Mouse (Mus musculus) myocyte (in vitro differentiated cells): ENCODE measurements around the gene Cryl1. TPM values are rescaled to one million over a fixed set of nuclear protein-coding genes. Genes with fewer than 3 reads are reported as not detected.

Experiments used
- H3K27me3 ChIP-seq: one replicate; pipeline ENCODE4 v1.6.1; 2011; ENCODE audit not compliant: control insufficient read depth, insufficient read depth, insufficient read length
- H3K36me3 ChIP-seq: one replicate; pipeline ENCODE4 v1.6.1; 2011; ENCODE audit not compliant: control insufficient read depth, insufficient read depth
- H3K4me2 ChIP-seq: one replicate; pipeline ENCODE4 v1.6.1; 2011; ENCODE audit warnings: low read depth, control low read depth
- H3K4me3 ChIP-seq: one replicate; pipeline ENCODE4 v1.5.1; 2011; ENCODE audit warnings: mild to moderate bottlenecking, control low read depth, moderate library complexity
- H3K79me2 ChIP-seq: one replicate; pipeline ENCODE4 v1.6.1; 2011; ENCODE audit not compliant: control insufficient read depth, insufficient read depth
- H3ac ChIP-seq: one replicate; pipeline ENCODE4 v1.6.1; 2011; ENCODE audit not compliant: control insufficient read depth, insufficient read length
- CEBPB ChIP-seq: IDR thresholded peaks from 2 replicates; pipeline ENCODE4 v1.6.1; 2011; ENCODE audit warnings: mild to moderate bottlenecking, moderate library complexity; ENCODE audit not compliant: poor library complexity, insufficient read depth, severe bottlenecking
- E2F4 ChIP-seq: IDR thresholded peaks from one replicate; pipeline ENCODE4 v1.6.1; 2011; ENCODE audit warnings: mild to moderate bottlenecking, control low read depth, moderate library complexity; ENCODE audit not compliant: insufficient read depth
- MAX ChIP-seq: IDR thresholded peaks from one replicate; pipeline ENCODE4 v1.6.1; 2011; ENCODE audit warnings: low read depth, mild to moderate bottlenecking, control low read depth
- MYOD1 ChIP-seq, 3 experiments: IDR thresholded peaks; one replicate each; pipeline ENCODE4 v1.6.1; 2011; ENCODE audit warnings: control low read depth in 2 of 3, low read depth in 2 of 3, mild to moderate bottlenecking in 2 of 3, moderate library complexity in 1 of 3; ENCODE audit not compliant: insufficient read length in 2 of 3, control insufficient read depth in 1 of 3
- MYOG ChIP-seq, 3 experiments: IDR thresholded peaks; one replicate each; pipeline ENCODE4 v1.6.1; 2011; ENCODE audit warnings: control low read depth in 2 of 3, low read depth in 2 of 3, mild to moderate bottlenecking in 2 of 3; ENCODE audit not compliant: insufficient read length in 2 of 3, control insufficient read depth in 1 of 3, insufficient read depth in 1 of 3
- POLR2A ChIP-seq: IDR thresholded peaks from one replicate; pipeline ENCODE4 v1.6.1; 2011; ENCODE audit warnings: low read depth, mild to moderate bottlenecking, control low read depth, moderate library complexity; ENCODE audit not compliant: insufficient read length
- POLR2AphosphoS2 ChIP-seq: IDR thresholded peaks from one replicate; pipeline ENCODE4 v1.6.1; 2011; ENCODE audit warnings: low read depth, control low read depth; ENCODE audit not compliant: insufficient read length
- REST ChIP-seq: IDR thresholded peaks from one replicate; pipeline ENCODE4 v1.6.1; 2011; ENCODE audit warnings: mild to moderate bottlenecking, control low read depth, moderate library complexity; ENCODE audit not compliant: insufficient read depth, insufficient read length
- SRF ChIP-seq: IDR thresholded peaks from one replicate; pipeline ENCODE4 v1.6.1; 2011; ENCODE audit warnings: low read depth; ENCODE audit not compliant: control insufficient read depth, insufficient read length
- TCF12 ChIP-seq: IDR thresholded peaks from one replicate; pipeline ENCODE4 v1.6.1; 2011; ENCODE audit warnings: mild to moderate bottlenecking, control low read depth; ENCODE audit not compliant: poor library complexity, insufficient read depth, severe bottlenecking
- TCF3 ChIP-seq: IDR thresholded peaks from one replicate; pipeline ENCODE4 v1.6.1; 2011; ENCODE audit warnings: low read depth, control low read depth; ENCODE audit not compliant: insufficient read length
- USF1 ChIP-seq: IDR thresholded peaks from one replicate; pipeline ENCODE4 v1.6.1; 2011; ENCODE audit warnings: low read depth, mild to moderate bottlenecking, control low read depth, moderate library complexity
- polyA plus RNA-seq: library from polyadenylated mRNA; unstranded; fragments of >200 nt; fragmentation: generic; extraction: Trizol; gene quantifications from one replicate; pipeline ENCODE4 v1.2.1, GENCODE M21; 2012; ENCODE audit warnings: missing spikeins

Gene Cryl1
- polyA plus RNA-seq, 1 experiment, result 0.72 TPM

- Histone ChIP-seq H3K27me3 (peaks cover 14% of the 10 kb centered on the region), H3K4me2 (no peak overlapping the region), H3K79me2 (no peaks in the 10 kb centered on the region), H3K36me3 (no peaks in the 10 kb centered on the region), H3K4me3 (no peak overlapping the region), H3ac (no peak overlapping the region)
- TF ChIP-seq POLR2A (no peak), USF1 (no peak), POLR2AphosphoS2 (no peak), TCF3 (no peak), TCF12 (no peak), SRF (no peak), MYOG (IDR thresholded peaks at IDR 0.05; ENCODE audit: control insufficient read depth in 1 of 3, insufficient read depth in 1 of 3, insufficient read length in 2 of 3, low read depth in 2 of 3) (no peak), MAX (no peak), E2F4 (no peak), CEBPB (no peak), REST (no peak), MYOD1 (IDR thresholded peaks at IDR 0.05; ENCODE audit: control insufficient read depth in 1 of 3, insufficient read length in 2 of 3, low read depth in 2 of 3) (no peak)
These were observed 22.3 kb downstream of the Cryl1 start for GRCm38 (mm10) chr14:57376016-57376415.

GRCm38 (mm10) chr14:57375205-57375604 is 23.1 kb downstream of the Cryl1 start:
- H3ac ChIP-seq, result no peak overlapping the region
- no peak overlapping the region for H3K4me2 ChIP-seq
- H3K36me3 ChIP-seq, result no peaks in the 10 kb centered on the region
- peaks cover 11% of the 10 kb centered on the region for H3K27me3 ChIP-seq
- H3K79me2 ChIP-seq, result no peaks in the 10 kb centered on the region
- TF ChIP-seq USF1, result no peak
- TF ChIP-seq TCF12, result no peak
- no peak overlapping the region for H3K4me3 ChIP-seq

- H3ac ChIP-seq, result no peak overlapping the region
- H3K27me3 ChIP-seq, result no peaks in the 10 kb centered on the region
- TF ChIP-seq MAX (no peak), TCF12 (no peak), REST (no peak), E2F4 (no peak), MYOG (IDR thresholded peaks at IDR 0.05; ENCODE audit: control insufficient read depth in 1 of 3, insufficient read depth in 1 of 3, insufficient read length in 2 of 3, low read depth in 2 of 3) (no peak), SRF (no peak), CEBPB (no peak), TCF3 (no peak), POLR2AphosphoS2 (no peak), POLR2A (no peak), MYOD1 (IDR thresholded peaks at IDR 0.05; ENCODE audit: control insufficient read depth in 1 of 3, insufficient read length in 2 of 3, low read depth in 2 of 3) (no peak), USF1 (no peak)
- no peak overlapping the region for H3K4me2 ChIP-seq
- no peaks in the 10 kb centered on the region for H3K36me3 ChIP-seq
- no peaks in the 10 kb centered on the region for H3K79me2 ChIP-seq
- no peak overlapping the region for H3K4me3 ChIP-seq
These were observed 25.8 kb downstream of the Cryl1 start for GRCm38 (mm10) chr14:57372348-57373102.

GRCm38 (mm10) chr14:57367327-57367726 is 31.0 kb downstream of the Cryl1 start:
- Histone ChIP-seq H3K36me3 (no peaks in the 10 kb centered on the region), H3K79me2 (no peaks in the 10 kb centered on the region), H3K27me3 (no peaks in the 10 kb centered on the region), H3ac (no peak overlapping the region), H3K4me3 (no peak overlapping the region), H3K4me2 (no peak overlapping the region)
- no peak for TF ChIP-seq CEBPB

GRCm38 (mm10) chr14:57366724-57367123 is 31.6 kb downstream of the Cryl1 start:
- Histone ChIP-seq H3K79me2 (no peaks in the 10 kb centered on the region), H3ac (no peak overlapping the region), H3K4me3 (no peak overlapping the region), H3K4me2 (no peak overlapping the region), H3K36me3 (no peaks in the 10 kb centered on the region), H3K27me3 (no peaks in the 10 kb centered on the region)
- TF ChIP-seq POLR2A, result no peak
- no peak for TF ChIP-seq MYOD1 (IDR thresholded peaks at IDR 0.05; ENCODE audit: control insufficient read depth in 1 of 3, insufficient read length in 2 of 3, low read depth in 2 of 3)
- TF ChIP-seq TCF3, result no peak
- no peak for TF ChIP-seq CEBPB
- TF ChIP-seq SRF, result no peak
- no peak for TF ChIP-seq POLR2AphosphoS2
- no peak for TF ChIP-seq E2F4
- no peak for TF ChIP-seq USF1
- TF ChIP-seq REST, result no peak
- TF ChIP-seq MAX, result no peak
- no peak for TF ChIP-seq MYOG (IDR thresholded peaks at IDR 0.05; ENCODE audit: control insufficient read depth in 1 of 3, insufficient read depth in 1 of 3, insufficient read length in 2 of 3, low read depth in 2 of 3)
- no peak for TF ChIP-seq TCF12
